Mouse (Mus musculus) lung, postnatal 36 days (tissue): ENCODE data around the gene Rexo4.
A peak's percentile ranks its signal among the peaks of the same experiment; 100 is the strongest.

Experiments used
- DNase-seq: peaks from one replicate; pipeline ENCODE4 v3.0.0; 2022; ENCODE audit warnings: mixed read lengths

The Rexo4 gene

DNA sequence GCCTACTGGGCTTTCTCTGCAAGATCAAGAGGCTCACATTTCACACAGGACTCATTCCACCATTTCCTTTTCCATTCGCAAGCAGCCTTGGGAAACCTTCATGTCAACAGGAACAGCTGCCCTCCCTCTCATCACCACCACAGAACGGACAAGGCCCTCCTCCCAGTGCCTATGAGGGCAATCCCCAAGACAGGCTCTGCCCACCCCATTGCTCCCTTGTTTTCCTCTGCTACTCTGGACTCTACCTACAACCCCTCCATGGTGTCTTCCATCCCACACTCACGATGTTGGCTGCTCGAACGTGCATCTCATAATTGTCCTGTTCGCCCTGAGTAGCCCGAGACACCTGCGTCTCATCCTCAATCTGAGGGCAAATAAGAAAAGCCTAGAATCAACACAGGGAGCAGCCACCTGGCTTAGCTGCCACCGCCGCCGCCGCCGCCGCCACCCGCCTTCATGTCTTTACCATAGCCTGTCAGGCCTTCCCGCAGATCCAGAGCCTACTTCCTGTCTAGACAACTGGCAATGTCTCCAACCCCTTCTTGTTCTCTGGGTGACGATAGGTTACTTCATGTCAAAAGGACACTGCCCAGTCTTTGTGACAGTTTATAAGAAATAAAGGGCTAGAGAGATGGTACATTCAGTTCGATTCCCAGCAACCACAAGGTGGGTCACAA, 55.3 kb downstream of the Rexo4 start:
- no peak for DNase-seq

DNA sequence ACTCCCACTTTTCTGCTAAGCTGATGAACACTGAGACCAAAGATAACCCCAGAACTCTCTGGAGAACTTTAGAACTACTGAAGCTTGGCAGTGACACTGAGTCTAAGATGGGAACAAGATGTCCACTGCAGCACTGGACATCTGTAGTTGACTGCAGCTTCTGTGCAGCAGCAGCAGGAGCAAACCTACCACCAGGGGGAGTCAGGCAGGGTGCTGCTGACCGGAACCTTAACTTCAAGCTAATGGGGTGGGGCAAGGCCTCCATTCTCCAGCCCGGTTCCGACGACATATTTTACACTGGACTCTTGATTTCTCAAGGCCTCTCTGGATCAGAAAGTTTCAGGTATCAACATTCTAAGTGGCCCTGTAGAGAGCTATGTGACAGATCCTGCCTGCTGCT, 57.1 kb downstream of the Rexo4 start:
- peak; percentile 63 for DNase-seq

GRCm38 (mm10) chr2:26906431-26906830, 57.8 kb downstream of the Rexo4 start:
- no peak for DNase-seq

GRCm38 (mm10) chr2:26905936-26906335, 58.2 kb downstream of the Rexo4 start:
- DNase-seq, result no peak
